Mouse (Mus musculus) neutrophil, adult 59 days (primary cell): ENCODE measurements around the gene Clec2g. TPM values are rescaled to one million over a fixed set of nuclear protein-coding genes. Genes with fewer than 3 reads are reported as not detected.

Source experiments
- total RNA-seq, 2 experiments: library from RNA; stranded (reverse); gene quantifications; 1 replicate in 1 of 2; 2 replicates in 1 of 2; pipeline ENCODE4 v1.2.4; 2023

Gene Clec2g
- total RNA-seq, result 1 to 10 TPM; 4.0 to 5.1 TPM

DNA sequence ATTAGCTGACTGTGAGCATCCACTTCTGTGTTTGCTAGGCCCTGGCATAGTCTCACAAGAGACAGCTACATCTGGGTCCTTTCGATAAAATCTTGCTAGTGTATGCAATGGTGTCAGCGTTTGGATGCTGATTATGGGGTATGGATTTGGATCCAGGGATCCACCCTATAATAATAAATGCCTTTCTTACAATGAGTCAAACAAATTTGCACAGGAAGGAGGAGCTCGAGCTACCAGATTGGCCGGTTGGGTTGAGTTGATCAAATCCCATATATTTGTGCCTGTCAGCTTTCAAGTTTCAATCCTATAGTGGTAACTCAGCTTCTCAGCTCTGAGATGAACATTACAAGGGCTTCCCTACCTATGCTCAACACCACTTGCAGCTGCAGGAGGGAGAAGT, at the start of gene Clec2g:
TSS of gene Clec2g (plus strand) at position 301 of the 400 bp plus-strand sequence.

GRCm38 (mm10) chr6:128887091-128887790, 46.9 kb upstream of the Clec2g start, which contains the start of gene Clec2i:
Clec2i (plus strand) TSS chr6:128887588.

DNA sequence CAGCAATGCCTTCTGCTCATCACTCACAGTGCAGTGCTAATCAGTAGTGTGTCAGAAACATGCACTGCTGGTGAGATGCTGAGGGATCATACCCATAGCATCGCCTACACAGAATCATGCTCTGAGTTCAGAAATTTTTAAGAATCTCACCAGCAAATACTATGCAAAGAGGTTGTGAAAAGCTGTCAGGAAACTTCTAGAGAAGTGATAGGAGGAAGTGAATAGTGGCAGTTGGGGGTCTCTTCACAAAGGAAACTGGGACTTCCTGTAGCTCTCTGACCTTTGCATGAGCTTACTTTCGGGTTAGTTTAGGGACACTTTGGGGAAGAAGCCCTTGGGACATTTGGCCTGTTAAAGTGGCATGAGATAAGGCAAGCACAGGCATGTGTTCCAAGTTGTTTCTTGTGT, 43.2 kb upstream of the Clec2g start, which contains the start of gene BC035044:
TSS of gene BC035044 (minus strand) at position 179 of the 408 bp plus-strand sequence.

Other genes starting within 250 kb of the Clec2g start
- gene Klrb1, start 211.3 kb upstream of the Clec2g start, total RNA-seq, result not detected
- gene Klrb1c, start 145.2 kb upstream of the Clec2g start, total RNA-seq, result under 1 TPM in 1 of 2 experiments, not detected in 1; 0.33 TPM
- gene Gm44511, start 108.1 kb upstream of the Clec2g start, total RNA-seq, result not detected
- gene Klrb1b, start 108.0 kb upstream of the Clec2g start, total RNA-seq, result not detected
- 10 to 100 TPM in 1 of 2 experiments, 1 to 10 TPM in 1; 7.4 to 16.4 TPM for gene Clec2i, start 46.8 kb upstream of the Clec2g start, total RNA-seq
- 10 to 100 TPM; 42.9 to 64.5 TPM for gene BC035044, start 43.3 kb upstream of the Clec2g start, total RNA-seq
- gene Klrb1f, start 111.5 kb downstream of the Clec2g start, total RNA-seq, result 10 to 100 TPM; 10.6 to 19.4 TPM
- gene Clec2e, start 166.5 kb downstream of the Clec2g start, total RNA-seq, result under 1 TPM in 1 of 2 experiments, not detected in 1; 0.16 TPM
- 10 to 100 TPM; 35.1 to 42.5 TPM for gene Clec2d, start 246.2 kb downstream of the Clec2g start, total RNA-seq